ENCODE assay signal across 9 mouse cellular contexts in genomic region chr11:5522798-5523415, GRCm38 (mm10). TPM values are rescaled to one million over a fixed set of nuclear protein-coding genes. Genes with fewer than 3 reads are reported as not detected.
DNase-seq lines count a peak whose midpoint lies in the region; ATAC-seq and TF ChIP-seq lines count a peak whose summit lies in the region.
"Had no signal": no experiment of that assay in that cellular context is flagged by ENCODE, and none has a peak within 500 bp of the region (broad histone marks: within the 10 kb centered on the region; RNA-seq: fewer than 3 reads in every experiment).

No protein-coding gene starts in this region.

- H3K27ac ChIP-seq in heart, embryonic 13.5 days (replicated peaks), result no peak overlapping the region
- no peak overlapping the region for H3K27ac ChIP-seq in ES-Bruce4 (ENCODE audit: insufficient read depth, low read length)
- H3K27ac ChIP-seq in hindbrain, embryonic 14.5 days, result no peak overlapping the region
- no peak overlapping the region; the same call in 1 of the 2 replicates for H3K27ac ChIP-seq in liver, embryonic 16.5 days (ENCODE audit: low read length)

- H3K4me2 ChIP-seq in heart, embryonic 13.5 days, result peak overlapping the region; percentile 69
- peak overlapping the region; percentile 60 for H3K4me2 ChIP-seq in hindbrain, embryonic 14.5 days (replicated peaks)
- peak overlapping the region; percentile 85 for H3K4me2 ChIP-seq in liver, embryonic 16.5 days (ENCODE audit: low read depth, low read length)

- TF ChIP-seq CTCF in ES-Bruce4 (IDR thresholded peaks at IDR 0.05; ENCODE audit: low read depth, low read length), result no peak

- peaks cover 30% of the 10 kb centered on the region for H3K4me1 ChIP-seq in heart, embryonic 13.5 days
- peaks cover 1% of the 10 kb centered on the region for H3K4me1 ChIP-seq in ES-Bruce4 (ENCODE audit: control insufficient read depth, insufficient read depth, low read length)
- H3K4me1 ChIP-seq in hindbrain, embryonic 14.5 days (replicated peaks; ENCODE audit: control insufficient read depth, insufficient read depth, low read length), result peaks cover 20% of the 10 kb centered on the region
- H3K4me1 ChIP-seq in liver, embryonic 16.5 days (ENCODE audit: control insufficient read depth, low read depth, low read length), result peaks cover 19% of the 10 kb centered on the region

- TF ChIP-seq EP300 in ES-Bruce4 (IDR thresholded peaks at IDR 0.05; ENCODE audit: insufficient read depth, low read depth, low read length), result no peak

- H3K4me3 ChIP-seq in heart, embryonic 13.5 days, result peak overlapping the region; percentile 95
- no peak overlapping the region for H3K4me3 ChIP-seq in ES-Bruce4 (ENCODE audit: low read depth, low read length)
- peak overlapping the region; percentile 99 for H3K4me3 ChIP-seq in hindbrain, embryonic 14.5 days (replicated peaks; ENCODE audit: low read length)
- H3K4me3 ChIP-seq in liver, embryonic 16.5 days (ENCODE audit: low read depth, low read length), result peak overlapping the region; percentile 92

- intact Hi-C loops in heart, postnatal 25 days (cut with DNase I), result no loop called here

- ATAC-seq in heart, embryonic 13.5 days (ENCODE audit: extremely low read depth, insufficient number of reproducible peaks, low FRiP score, low TSS enrichment), result no peak
- no peak for ATAC-seq in hindbrain, embryonic 14.5 days (ENCODE audit: low FRiP score)
- no peak for ATAC-seq in liver, embryonic 16.5 days (ENCODE audit: low read depth)

- 89% methylated on average over 11 of the region's 11 CpGs for WGBS in heart, embryonic 13.5 days
- WGBS in hindbrain, embryonic 14.5 days, result 92% methylated on average over 11 of the region's 11 CpGs
- 75% methylated on average over 11 of the region's 11 CpGs for WGBS in liver, embryonic 16.5 days (ENCODE audit: insufficient replicate concordance)

- no peak for TF ChIP-seq POLR2A in ES-Bruce4 (IDR thresholded peaks at IDR 0.05; ENCODE audit: insufficient read depth, low read length)

- no peaks in the 10 kb centered on the region for H3K9me3 ChIP-seq in heart, embryonic 13.5 days
- H3K9me3 ChIP-seq in ES-Bruce4 (replicated peaks; ENCODE audit: control insufficient read depth, insufficient read depth, low read length, poor library complexity, severe bottlenecking), result no peaks in the 10 kb centered on the region
- H3K9me3 ChIP-seq in hindbrain, embryonic 14.5 days (ENCODE audit: control insufficient read depth, low read length), result no peaks in the 10 kb centered on the region
- H3K9me3 ChIP-seq in liver, embryonic 16.5 days (replicated peaks; ENCODE audit: control insufficient read depth, low read length), result no peaks in the 10 kb centered on the region

- H3K27me3 ChIP-seq in heart, embryonic 13.5 days (replicated peaks), result no peaks in the 10 kb centered on the region
- H3K27me3 ChIP-seq in ES-Bruce4 (ENCODE audit: control insufficient read depth, insufficient read depth, low read length, poor library complexity, severe bottlenecking), result no peaks in the 10 kb centered on the region
- no peaks in the 10 kb centered on the region for H3K27me3 ChIP-seq in hindbrain, embryonic 14.5 days (ENCODE audit: control insufficient read depth, insufficient read depth, low read length)
- no peaks in the 10 kb centered on the region for H3K27me3 ChIP-seq in liver, embryonic 16.5 days (ENCODE audit: control insufficient read depth, insufficient read depth, low read depth, low read length)

- peak overlapping the region; percentile 95 for H3K9ac ChIP-seq in heart, embryonic 13.5 days
- H3K9ac ChIP-seq in ES-Bruce4 (ENCODE audit: low read depth, poor library complexity, severe bottlenecking), result peak overlapping the region; percentile 28; the same call in 1 of the 2 replicates
- H3K9ac ChIP-seq in hindbrain, embryonic 14.5 days, result peak overlapping the region; percentile 99; the same call in 1 of the 2 replicates
- no peak overlapping the region for H3K9ac ChIP-seq in liver, embryonic 16.5 days (ENCODE audit: low read depth, low read length)

- H3K36me3 ChIP-seq in heart, embryonic 13.5 days, result peaks cover 57% of the 10 kb centered on the region
- H3K36me3 ChIP-seq in ES-Bruce4 (ENCODE audit: control insufficient read depth, insufficient read depth, low read length, poor library complexity, severe bottlenecking), result peaks cover 51% of the 10 kb centered on the region
- H3K36me3 ChIP-seq in hindbrain, embryonic 14.5 days (replicated peaks; ENCODE audit: control insufficient read depth, insufficient read depth), result peaks cover 58% of the 10 kb centered on the region
- H3K36me3 ChIP-seq in liver, embryonic 16.5 days (ENCODE audit: control insufficient read depth, insufficient read depth), result peaks cover 30% of the 10 kb centered on the region

- DNase-seq in heart, postnatal 25 days (ENCODE audit: low spot score), result no peak
- DNase-seq in hindbrain, embryonic 14.5 days (ENCODE audit: low spot score), result no peak
- DNase-seq in yolk sac, embryonic 10.5 days (ENCODE audit: low spot score), result no peak
- DNase-seq in ovary, postnatal 36 days (ENCODE audit: low spot score), result no peak
- DNase-seq in adrenal gland, adult 2 months, result no peak
- DNase-seq: thymus, postnatal 36 days had no signal

RNA-seq across cellular contexts. Expression of gene Xbp1, which starts 2.4 kb away (rescaled TPM):
- 100 and 115 TPM in 2 replicates for polyA plus RNA-seq in heart, embryonic 13.5 days (2015; fragmentation: Nextera tagmentation; extraction: Ambion mirVana)
- 10 to 100 TPM; 68.7 to 74.8 TPM for total RNA-seq in heart, postnatal 25 days (2021)
- polyA plus RNA-seq in ES-Bruce4 (2011; ENCODE audit: insufficient read depth, insufficient read length, low read depth, missing spikeins), result 44.0 and 46.7 TPM in 2 replicates
- 133 and 167 TPM in 2 replicates for polyA plus RNA-seq in hindbrain, embryonic 14.5 days (2014; fragmentation: Nextera tagmentation; extraction: Ambion mirVana)
- 105 and 116 TPM in 2 replicates for polyA plus RNA-seq in liver, embryonic 16.5 days (2015; fragmentation: Nextera tagmentation; extraction: Ambion mirVana)
- total RNA-seq in adrenal gland, adult 2 months (2021), result 100 to 1,000 TPM; 156 to 162 TPM
- 95.7 and 129 TPM in 2 replicates for polyA plus RNA-seq in adrenal gland, adult 2 months (2012; rRNA removed)

RNA-seq across cellular contexts. Expression of gene Ccdc117, which starts 19.1 kb away (rescaled TPM):
- polyA plus RNA-seq in heart, embryonic 13.5 days (2015; fragmentation: Nextera tagmentation; extraction: Ambion mirVana), result 11.4 and 11.9 TPM in 2 replicates
- 10 to 100 TPM; 17.9 to 23.5 TPM for total RNA-seq in heart, postnatal 25 days (2021)
- polyA plus RNA-seq in ES-Bruce4 (2011; ENCODE audit: insufficient read depth, insufficient read length, low read depth, missing spikeins), result 45.4 and 52.0 TPM in 2 replicates
- 11.4 and 15.4 TPM in 2 replicates for polyA plus RNA-seq in hindbrain, embryonic 14.5 days (2014; fragmentation: Nextera tagmentation; extraction: Ambion mirVana)
- 6.8 and 7.5 TPM in 2 replicates for polyA plus RNA-seq in liver, embryonic 16.5 days (2015; fragmentation: Nextera tagmentation; extraction: Ambion mirVana)
- 10 to 100 TPM; 19.5 to 32.0 TPM for total RNA-seq in adrenal gland, adult 2 months (2021)
- 5.0 and 6.5 TPM in 2 replicates for polyA plus RNA-seq in adrenal gland, adult 2 months (2012; rRNA removed)

RNA-seq across cellular contexts. Expression of gene Ankrd36, which starts 46.6 kb away (rescaled TPM):
- not detected in 2 replicates for polyA plus RNA-seq in heart, embryonic 13.5 days (2015; fragmentation: Nextera tagmentation; extraction: Ambion mirVana)
- not detected for total RNA-seq in heart, postnatal 25 days (2021)
- not detected in 2 replicates for polyA plus RNA-seq in ES-Bruce4 (2011; ENCODE audit: insufficient read depth, insufficient read length, low read depth, missing spikeins)
- not detected in 2 replicates for polyA plus RNA-seq in hindbrain, embryonic 14.5 days (2014; fragmentation: Nextera tagmentation; extraction: Ambion mirVana)
- 1.9 and 2.5 TPM in 2 replicates for polyA plus RNA-seq in liver, embryonic 16.5 days (2015; fragmentation: Nextera tagmentation; extraction: Ambion mirVana)
- total RNA-seq in adrenal gland, adult 2 months (2021), result not detected
- not detected in 2 replicates for polyA plus RNA-seq in adrenal gland, adult 2 months (2012; rRNA removed)
